Mouse (Mus musculus) kidney, adult 2 months (tissue): Measurements from ENCODE around the gene Olfr572.

Experiments used
- CTCF ChIP-seq: fragments of 200-500 bp; conservative IDR thresholded peaks from 2 replicates; pipeline ENCODE4 v1.5.1; 2011; ENCODE audit warnings: low read depth, mild to moderate bottlenecking, control low read depth, low read length, moderate library complexity, mixed read lengths; ENCODE audit not compliant: insufficient read depth, insufficient read length
- POLR2A ChIP-seq: fragments of 200-500 bp; IDR thresholded peaks from one replicate; pipeline ENCODE4 v1.6.1; 2011; ENCODE audit warnings: low read depth, low read length, control low read depth

GRCm38 (mm10) chr7:102943417-102943816 lies 19.2 kb downstream of the Olfr572 start:
- no peak for TF ChIP-seq CTCF
- no peak for TF ChIP-seq POLR2A
